Mouse (Mus musculus) E14TG2a.4 (cell line): ENCODE results near the gene Acap1.
A peak's percentile ranks its signal among the peaks of the same experiment; 100 is the strongest.
"Not testable (repeated sequence)": the region's sequence is repeated elsewhere in the genome, so short reads cannot be mapped to it uniquely, and the experiment has no call there.

Experiments used
- H3K27me3 ChIP-seq: 2 replicates; pipeline ENCODE4 v1.6.1; 2014; ENCODE audit warnings: low read length, control low read depth; ENCODE audit not compliant: insufficient read depth
- H3K36me3 ChIP-seq: 2 replicates; pipeline ENCODE4 v1.6.1; 2014; ENCODE audit warnings: low read length, control low read depth; ENCODE audit not compliant: insufficient read depth
- H3K4me1 ChIP-seq: replicated peaks from 2 replicates; pipeline ENCODE4 v1.6.1; 2014; ENCODE audit warnings: low read depth, low read length, control low read depth
- H3K4me3 ChIP-seq: replicated peaks from 2 replicates; pipeline ENCODE4 v1.5.1; 2014; ENCODE audit warnings: mild to moderate bottlenecking, low read length
- H3K9me3 ChIP-seq: 2 replicates; pipeline ENCODE4 v1.6.1; 2014; ENCODE audit warnings: low read length, control low read depth
- CTCF ChIP-seq: conservative IDR thresholded peaks from 2 replicates; pipeline ENCODE4 v1.5.1; 2014; ENCODE audit warnings: low read length
- NANOG ChIP-seq: IDR thresholded peaks from 2 replicates; pipeline ENCODE4 v1.6.1; 2014; ENCODE audit warnings: borderline replicate concordance, low read length, mixed read lengths
- POU5F1 ChIP-seq: IDR thresholded peaks from 2 replicates; pipeline ENCODE4 v1.6.1; 2014; ENCODE audit warnings: low read length, borderline replicate concordance

The Acap1 gene

GRCm38 (mm10) chr11:69865561-69865960 lies 29.8 kb downstream of the Acap1 start:
- no peaks in the 10 kb centered on the region for H3K9me3 ChIP-seq
- TF ChIP-seq NANOG (no peak), POU5F1 (no peak), CTCF (no peak)
- H3K4me3 ChIP-seq, result no peak overlapping the region
- H3K4me1 ChIP-seq, result peaks cover 46% of the 10 kb centered on the region
- peaks cover 2% of the 10 kb centered on the region; the same call in 1 of the 2 replicates for H3K27me3 ChIP-seq
- no peaks in the 10 kb centered on the region for H3K36me3 ChIP-seq

- Histone ChIP-seq H3K9me3 (no peaks in the 10 kb centered on the region), H3K4me1 (peaks cover 47% of the 10 kb centered on the region), H3K27me3 (peaks cover 3% of the 10 kb centered on the region), H3K4me3 (no peak overlapping the region), H3K36me3 (no peaks in the 10 kb centered on the region)
- no peak for TF ChIP-seq NANOG
- TF ChIP-seq POU5F1, result no peak
- no peak for TF ChIP-seq CTCF
These were observed 31.0 kb downstream of the Acap1 start for GRCm38 (mm10) chr11:69864138-69864860.

- H3K4me1 ChIP-seq, result peaks cover 53% of the 10 kb centered on the region
- H3K36me3 ChIP-seq, H3K9me3 ChIP-seq, H3K27me3 ChIP-seq, H3K4me3 ChIP-seq: not testable (repeated sequence)
These were observed 31.6 kb downstream of the Acap1 start for GRCm38 (mm10) chr11:69863729-69864128.

- Histone ChIP-seq H3K36me3 (peaks cover 15% of the 10 kb centered on the region), H3K4me3 (peak within 1 kb of the TSS; percentile 75), H3K4me1 (peaks cover 59% of the 10 kb centered on the region), H3K9me3 (no peaks in the 10 kb centered on the region), H3K27me3 (peaks cover 27% of the 10 kb centered on the region)
- no peak for TF ChIP-seq POU5F1
- TF ChIP-seq CTCF, result no peak
- no peak for TF ChIP-seq NANOG
These were observed 37.0 kb downstream of the Acap1 start, which contains the start of gene Tnk1 for GRCm38 (mm10) chr11:69858113-69858998. Tnk1 (minus strand) TSS chr11:69858730.

- Histone ChIP-seq H3K9me3 (no peaks in the 10 kb centered on the region), H3K4me1 (peaks cover 71% of the 10 kb centered on the region), H3K36me3 (peaks cover 45% of the 10 kb centered on the region), H3K4me3 (peak overlapping the region; percentile 75), H3K27me3 (peaks cover 27% of the 10 kb centered on the region)
- TF ChIP-seq CTCF (peak; percentile 33), POU5F1 (no peak)
These were observed 40.0 kb downstream of the Acap1 start for GRCm38 (mm10) chr11:69855347-69855746.

- peak overlapping the region; percentile 45 for H3K4me3 ChIP-seq
- no peaks in the 10 kb centered on the region for H3K9me3 ChIP-seq
- H3K4me1 ChIP-seq, result peaks cover 74% of the 10 kb centered on the region
- TF ChIP-seq NANOG, result no peak
- TF ChIP-seq CTCF, result no peak
- no peak for TF ChIP-seq POU5F1
- peaks cover 52% of the 10 kb centered on the region for H3K36me3 ChIP-seq
- H3K27me3 ChIP-seq, result peaks cover 27% of the 10 kb centered on the region
These were observed 40.7 kb downstream of the Acap1 start for GRCm38 (mm10) chr11:69854680-69855079.

- Histone ChIP-seq H3K36me3 (peaks cover 59% of the 10 kb centered on the region), H3K27me3 (peaks cover 25% of the 10 kb centered on the region), H3K4me3 (0 out of 2 replicates have a peak overlapping the region, but pooled peaks have one; percentile 13), H3K4me1 (peaks cover 70% of the 10 kb centered on the region), H3K9me3 (no peaks in the 10 kb centered on the region)
- no peak for TF ChIP-seq CTCF
- no peak for TF ChIP-seq POU5F1
These were observed 41.3 kb downstream of the Acap1 start for GRCm38 (mm10) chr11:69853994-69854393.

GRCm38 (mm10) chr11:69850754-69851153 lies 44.6 kb downstream of the Acap1 start:
- H3K4me1 ChIP-seq, result peaks cover 65% of the 10 kb centered on the region
- peaks cover 61% of the 10 kb centered on the region for H3K36me3 ChIP-seq
- TF ChIP-seq NANOG (no peak), POU5F1 (no peak), CTCF (no peak)
- H3K4me3 ChIP-seq, result no peak overlapping the region
- H3K27me3 ChIP-seq, result peaks cover 22% of the 10 kb centered on the region
- no peaks in the 10 kb centered on the region for H3K9me3 ChIP-seq
